10 mouse cellular contexts compared by ENCODE assay signal in the genomic region with DNA sequence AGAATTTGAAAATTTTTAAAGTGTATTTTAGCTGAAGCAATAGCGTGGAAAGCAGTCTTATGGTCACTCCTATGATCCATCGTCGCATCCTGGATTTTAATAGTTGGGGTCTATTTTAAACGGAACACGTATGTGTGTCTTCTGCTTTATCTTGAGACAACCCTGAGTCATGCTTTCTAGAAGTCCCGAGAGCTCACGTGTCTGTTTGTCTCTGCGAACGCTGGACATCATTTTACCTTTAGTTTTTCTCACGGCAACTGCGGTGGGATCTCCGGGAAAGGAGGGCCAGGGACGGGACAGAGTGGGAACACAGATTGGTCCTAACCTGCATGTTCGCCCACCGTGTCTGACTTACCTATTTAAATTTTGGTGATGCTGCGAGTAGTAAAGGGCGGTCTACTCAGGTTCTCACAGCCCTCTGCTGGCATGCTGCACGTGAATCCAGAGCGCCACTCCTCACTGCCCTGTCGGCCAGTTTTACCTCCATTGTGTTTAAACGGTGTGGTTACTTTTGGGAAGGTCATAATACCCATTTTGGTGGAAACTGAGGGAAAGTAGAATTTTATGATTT. TPM values are rescaled to one million over a fixed set of nuclear protein-coding genes. Genes with fewer than 3 reads are reported as not detected.
DNase-seq lines count a peak whose midpoint lies in the region; ATAC-seq and TF ChIP-seq lines count a peak whose summit lies in the region.
"Had no signal": no experiment of that assay in that cellular context is flagged by ENCODE, and none has a peak within 500 bp of the region (broad histone marks: within the 10 kb centered on the region; RNA-seq: fewer than 3 reads in every experiment).

No protein-coding gene starts in this region.

- no peak for TF ChIP-seq CTCF in heart, postnatal 0 days (IDR thresholded peaks at IDR 0.05; ENCODE audit: low read depth)

- intact Hi-C loops in heart, postnatal 25 days (cut with DNase I), result loop anchor here (2.0 to 5.0 kb wide), 2 partner anchors 40 to 118 kb away; a partner anchor contains a TSS

- H3K4me2 ChIP-seq in heart, postnatal 0 days (ENCODE audit: low read depth, low read length), result peak overlapping the region; percentile 84
- H3K4me2 ChIP-seq in limb, embryonic 11.5 days (ENCODE audit: low read depth, severe bottlenecking), result peak overlapping the region; percentile 79
- H3K4me2 ChIP-seq in neural tube, embryonic 15.5 days, result peak overlapping the region; percentile 85

- ATAC-seq in heart, postnatal 0 days (ENCODE audit: insufficient read depth, low read depth), result no peak
- ATAC-seq in limb, embryonic 11.5 days (ENCODE audit: insufficient number of reproducible peaks, low FRiP score, low TSS enrichment, low read depth), result no peak
- no peak for ATAC-seq in neural tube, embryonic 15.5 days (ENCODE audit: low FRiP score)
- ATAC-seq: Patski had no signal

- H3K9ac ChIP-seq in heart, postnatal 0 days (replicated peaks; ENCODE audit: low read depth, low read length), result peak overlapping the region; percentile 97; the same call in 1 of the 2 replicates
- no peak overlapping the region for H3K9ac ChIP-seq in limb, embryonic 11.5 days (ENCODE audit: low read length)
- peak overlapping the region; percentile 83; the same call in 1 of the 2 replicates for H3K9ac ChIP-seq in neural tube, embryonic 15.5 days (replicated peaks)

- no peaks in the 10 kb centered on the region for H3K27me3 ChIP-seq in heart, embryonic 10.5 days (ENCODE audit: insufficient read depth, poor library complexity, severe bottlenecking)
- H3K27me3 ChIP-seq in heart, postnatal 0 days (ENCODE audit: control insufficient read depth, insufficient read depth, low read length), result no peaks in the 10 kb centered on the region
- H3K27me3 ChIP-seq in limb, embryonic 11.5 days (ENCODE audit: control insufficient read depth, insufficient read depth, low read length), result no peaks in the 10 kb centered on the region
- H3K27me3 ChIP-seq in neural tube, embryonic 15.5 days (replicated peaks), result no peaks in the 10 kb centered on the region
- H3K27me3 ChIP-seq: Patski had no signal

- 15% methylated on average over 21 of the region's 21 CpGs for WGBS in heart, embryonic 10.5 days
- 25% methylated on average over 21 of the region's 21 CpGs for WGBS in heart, postnatal 0 days
- WGBS in limb, embryonic 11.5 days, result 15% methylated on average over 21 of the region's 21 CpGs
- WGBS in neural tube, embryonic 15.5 days, result 22% methylated on average over 21 of the region's 21 CpGs

- H3K4me1 ChIP-seq in heart, embryonic 10.5 days, result peaks cover 19% of the 10 kb centered on the region
- peaks cover 14% of the 10 kb centered on the region for H3K4me1 ChIP-seq in heart, postnatal 0 days (ENCODE audit: control insufficient read depth, insufficient read depth)
- H3K4me1 ChIP-seq in limb, embryonic 11.5 days (ENCODE audit: control insufficient read depth, insufficient read depth, low read length), result peaks cover 19% of the 10 kb centered on the region
- H3K4me1 ChIP-seq in neural tube, embryonic 15.5 days, result peaks cover 43% of the 10 kb centered on the region

- H3K9me3 ChIP-seq in heart, embryonic 10.5 days, result no peaks in the 10 kb centered on the region
- H3K9me3 ChIP-seq in heart, postnatal 0 days (replicated peaks; ENCODE audit: control insufficient read depth, low read length), result no peaks in the 10 kb centered on the region
- no peaks in the 10 kb centered on the region for H3K9me3 ChIP-seq in limb, embryonic 11.5 days (ENCODE audit: control insufficient read depth, low read length)
- H3K9me3 ChIP-seq in neural tube, embryonic 15.5 days (replicated peaks), result no peaks in the 10 kb centered on the region

- H3K36me3 ChIP-seq in heart, embryonic 10.5 days, result no peaks in the 10 kb centered on the region
- H3K36me3 ChIP-seq in heart, postnatal 0 days (replicated peaks; ENCODE audit: control insufficient read depth, insufficient read depth, low read length), result no peaks in the 10 kb centered on the region
- H3K36me3 ChIP-seq in limb, embryonic 11.5 days (ENCODE audit: control insufficient read depth, insufficient read depth, low read length), result no peaks in the 10 kb centered on the region
- H3K36me3 ChIP-seq in neural tube, embryonic 15.5 days, result no peaks in the 10 kb centered on the region

- TF ChIP-seq EP300 in heart, postnatal 0 days (IDR thresholded peaks at IDR 0.05; ENCODE audit: low read depth), result no peak

- H3K27ac ChIP-seq in heart, embryonic 10.5 days, result no peak overlapping the region; the same call in 1 of the 2 replicates
- H3K27ac ChIP-seq in heart, postnatal 0 days (ENCODE audit: low read depth), result no peak overlapping the region
- no peak overlapping the region for H3K27ac ChIP-seq in limb, embryonic 11.5 days (replicated peaks; ENCODE audit: low read depth, low read length)
- no peak overlapping the region for H3K27ac ChIP-seq in neural tube, embryonic 15.5 days (replicated peaks)

- DNase-seq in heart, embryonic 10.5 days (ENCODE audit: low spot score), result no peak
- no peak for DNase-seq in heart, postnatal 25 days (ENCODE audit: low spot score)
- DNase-seq in c-Kit-positive CD71-positive TER-119-negative erythroid progenitor cells, embryonic 14.5 days (ENCODE audit: low read depth), result peak; percentile 25
- DNase-seq in heart, postnatal 0 days (ENCODE audit: low spot score), result peak; percentile 18
- no peak for DNase-seq in limb, embryonic 11.5 days (ENCODE audit: low spot score)
- DNase-seq in frontal cortex, postnatal 25 days (ENCODE audit: low spot score in 2 of 2), result no peak
- no peak for DNase-seq in layer of hippocampus, adult 8-10 months (ENCODE audit: low spot score in 2 of 2)

- peak overlapping the region; percentile 85 for H3K4me3 ChIP-seq in heart, embryonic 10.5 days
- H3K4me3 ChIP-seq in heart, postnatal 0 days (ENCODE audit: low read depth, low read length), result peak overlapping the region; percentile 95
- peak overlapping the region; percentile 55; the same call in 1 of the 2 replicates for H3K4me3 ChIP-seq in limb, embryonic 11.5 days (ENCODE audit: low read depth, low read length)
- H3K4me3 ChIP-seq in neural tube, embryonic 15.5 days (replicated peaks), result peak overlapping the region; percentile 69

RNA-seq across cellular contexts. Expression of a gene that starts 1.4 kb away (rescaled TPM):
- 3.5 and 7.2 TPM in 2 replicates for polyA plus RNA-seq in heart, embryonic 10.5 days (2016; fragmentation: Nextera tagmentation; extraction: Ambion mirVana)
- total RNA-seq in heart, postnatal 25 days (2021), result 1 to 10 TPM; 9.0 to 9.3 TPM
- total RNA-seq in heart, postnatal 0 days (2014; rRNA removed; ENCODE audit: low replicate concordance), result 5.8 and 7.9 TPM in 2 replicates
- polyA plus RNA-seq in heart, postnatal 0 days (2015; fragmentation: Nextera tagmentation; extraction: Ambion mirVana), result 11.4 and 12.6 TPM in 2 replicates
- 16.5 and 17.5 TPM in 2 replicates for polyA plus RNA-seq in limb, embryonic 11.5 days (2014; fragmentation: Nextera tagmentation; extraction: Ambion mirVana)
- polyA plus RNA-seq in neural tube, embryonic 15.5 days (2015; fragmentation: Nextera tagmentation; extraction: Ambion mirVana), result 15.1 and 22.5 TPM in 2 replicates
- 10 to 100 TPM; 52.8 to 75.2 (median 63.4) TPM for total RNA-seq in layer of hippocampus, adult 8-10 months (2022)

RNA-seq across cellular contexts. Expression of a gene that starts 42.5 kb away (rescaled TPM):
- polyA plus RNA-seq in heart, embryonic 10.5 days (2016; fragmentation: Nextera tagmentation; extraction: Ambion mirVana), result 332 and 445 TPM in 2 replicates
- total RNA-seq in heart, postnatal 25 days (2021), result 100 to 1,000 TPM; 896 to 959 TPM
- total RNA-seq in heart, postnatal 0 days (2014; rRNA removed; ENCODE audit: low replicate concordance), result 535 and 560 TPM in 2 replicates
- 1,048 and 1,051 TPM in 2 replicates for polyA plus RNA-seq in heart, postnatal 0 days (2015; fragmentation: Nextera tagmentation; extraction: Ambion mirVana)
- 210 and 214 TPM in 2 replicates for polyA plus RNA-seq in limb, embryonic 11.5 days (2014; fragmentation: Nextera tagmentation; extraction: Ambion mirVana)
- polyA plus RNA-seq in neural tube, embryonic 15.5 days (2015; fragmentation: Nextera tagmentation; extraction: Ambion mirVana), result 296 and 297 TPM in 2 replicates
- 100 to 1,000 TPM; 169 to 185 (median 175) TPM for total RNA-seq in layer of hippocampus, adult 8-10 months (2022)

RNA-seq across cellular contexts. Expression of a gene that starts 43.9 kb away (rescaled TPM):
- 0.19 and 0.36 TPM in 2 replicates for polyA plus RNA-seq in heart, embryonic 10.5 days (2016; fragmentation: Nextera tagmentation; extraction: Ambion mirVana)
- under 1 TPM in 1 of 2 experiments, not detected in 1; 0.34 TPM for total RNA-seq in heart, postnatal 25 days (2021)
- 0.39 TPM in 1 of 2 replicates, not detected in the other for total RNA-seq in heart, postnatal 0 days (2014; rRNA removed; ENCODE audit: low replicate concordance)
- 0.15 TPM in 1 of 2 replicates, not detected in the other for polyA plus RNA-seq in heart, postnatal 0 days (2015; fragmentation: Nextera tagmentation; extraction: Ambion mirVana)
- polyA plus RNA-seq in limb, embryonic 11.5 days (2014; fragmentation: Nextera tagmentation; extraction: Ambion mirVana), result 0.33 TPM in 1 of 2 replicates, not detected in the other
- 0.22 TPM in 1 of 2 replicates, not detected in the other for polyA plus RNA-seq in neural tube, embryonic 15.5 days (2015; fragmentation: Nextera tagmentation; extraction: Ambion mirVana)
- total RNA-seq in layer of hippocampus, adult 8-10 months (2022), result not detected
- total RNA-seq: neutrophil, adult 5-6 weeks had no signal

Comparison
In these comparisons a context has a peak if more than half of its experiments do, and no peak if none do; other contexts are left out.
1. DNase-seq: peak in c-Kit-positive CD71-positive TER-119-negative erythroid progenitor cells, embryonic 14.5 days (single experiment) and heart, postnatal 0 days (single experiment); none in heart, embryonic 10.5 days (single experiment), heart, postnatal 25 days (single experiment), limb, embryonic 11.5 days (single experiment), frontal cortex, postnatal 25 days (0 of 2) and layer of hippocampus, adult 8-10 months (0 of 2).
2. Peak in every context shown above with its lines, with median percentiles within 50 percentile points of each other: H3K4me3 ChIP-seq and H3K4me2 ChIP-seq.